Mouse (Mus musculus): ENCODE data around the gene Pde5a. TPM values are rescaled to one million over a fixed set of nuclear protein-coding genes. Genes with fewer than 3 reads are reported as not detected.

The Pde5a gene
- 1.6 and 2.2 TPM in 2 replicates for total RNA-seq (2012; rRNA removed)

GRCm38 (mm10) chr3:122728852-122729600 lies at the start of gene Pde5a:
TSS of gene Pde5a (plus strand) at chr3:122728947.
- Histone ChIP-seq H3K4me3 (ENCODE audit: insufficient read depth in 1 of 2, low read depth in 1 of 2, low read length in 2 of 2, poor library complexity in 1 of 2, severe bottlenecking in 1 of 2) (peak within 1 kb of the TSS; percentile 84 to 85), H3K27ac (ENCODE audit: insufficient read depth, low read depth, low read length, poor library complexity, severe bottlenecking) (no peak within 1 kb of the TSS), H3K36me3 (ENCODE audit: control insufficient read depth, insufficient read depth, low read length, poor library complexity, severe bottlenecking) (no peaks in the 10 kb centered on the region), H3K4me1 (ENCODE audit: control insufficient read depth in 2 of 2, insufficient read depth in 2 of 2, low read length in 2 of 2, poor library complexity in 1 of 2) (no peaks in the 10 kb centered on the region), H3K9me3 (ENCODE audit: control insufficient read depth, insufficient read depth, low read depth, low read length) (no peaks in the 10 kb centered on the region), H3K9ac (ENCODE audit: insufficient read depth, low read depth, low read length, poor library complexity, severe bottlenecking) (peak within 1 kb of the TSS; percentile 82)
- DNase-seq (ENCODE audit: low read depth, low spot score), result peak; percentile 74
- no peak for TF ChIP-seq ZNF384 (IDR thresholded peaks at IDR 0.05; ENCODE audit: low read depth, low read length)
- no peak for TF ChIP-seq ZC3H11A (IDR thresholded peaks at IDR 0.05; ENCODE audit: borderline replicate concordance, low read depth, low read length)
- TF ChIP-seq HCFC1 (IDR thresholded peaks at IDR 0.05; ENCODE audit: borderline replicate concordance, insufficient read depth, low read length), result 0 out of 2 replicates have a peak, but pooled peaks have one; percentile 13
- TF ChIP-seq CHD2 (IDR thresholded peaks at IDR 0.05; ENCODE audit: low read depth, low read length), result no peak
- TF ChIP-seq MAFK (IDR thresholded peaks at IDR 0.05; ENCODE audit: insufficient read depth, low read depth, low read length), result no peak
- in situ Hi-C loops (cut with MboI; ENCODE audit: low sequenced_read_pairs in 2 of 2, unreplicated experiment in 2 of 2), result no loop called here

- TF ChIP-seq MAFK (IDR thresholded peaks at IDR 0.05; ENCODE audit: insufficient read depth, low read depth, low read length) (no peak), CHD2 (IDR thresholded peaks at IDR 0.05; ENCODE audit: low read depth, low read length) (no peak), ZNF384 (IDR thresholded peaks at IDR 0.05; ENCODE audit: low read depth, low read length) (no peak), ZC3H11A (IDR thresholded peaks at IDR 0.05; ENCODE audit: borderline replicate concordance, low read depth, low read length) (no peak), HCFC1 (IDR thresholded peaks at IDR 0.05; ENCODE audit: borderline replicate concordance, insufficient read depth, low read length) (no peak)
- H3K27ac ChIP-seq (ENCODE audit: insufficient read depth, low read depth, low read length, poor library complexity, severe bottlenecking), result no peak overlapping the region; the same call in 1 of the 2 replicates
- H3K9ac ChIP-seq (ENCODE audit: insufficient read depth, low read depth, low read length, poor library complexity, severe bottlenecking), result no peak overlapping the region
- H3K4me3 ChIP-seq (ENCODE audit: insufficient read depth in 1 of 2, low read depth in 1 of 2, low read length in 2 of 2, poor library complexity in 1 of 2, severe bottlenecking in 1 of 2), result no peak overlapping the region
- no peaks in the 10 kb centered on the region for H3K9me3 ChIP-seq (ENCODE audit: control insufficient read depth, insufficient read depth, low read depth, low read length)
- H3K36me3 ChIP-seq (ENCODE audit: control insufficient read depth, insufficient read depth, low read length, poor library complexity, severe bottlenecking), result no peaks in the 10 kb centered on the region
- in situ Hi-C loops (cut with MboI; ENCODE audit: low sequenced_read_pairs in 2 of 2, unreplicated experiment in 2 of 2), result no loop called here
- H3K4me1 ChIP-seq (ENCODE audit: control insufficient read depth in 2 of 2, insufficient read depth in 2 of 2, low read length in 2 of 2, poor library complexity in 1 of 2), result no peaks in the 10 kb centered on the region
- no peak for DNase-seq (ENCODE audit: low read depth, low spot score)
Measured at GRCm38 (mm10) chr3:122680851-122681250, 47.9 kb upstream of the Pde5a start.

- in situ Hi-C loops (cut with MboI; ENCODE audit: low sequenced_read_pairs in 2 of 2, unreplicated experiment in 2 of 2), result no loop called here
- H3K4me1 ChIP-seq (ENCODE audit: control insufficient read depth in 2 of 2, insufficient read depth in 2 of 2, low read length in 2 of 2, poor library complexity in 1 of 2), result no peaks in the 10 kb centered on the region
- H3K4me3 ChIP-seq (ENCODE audit: insufficient read depth in 1 of 2, low read depth in 1 of 2, low read length in 2 of 2, poor library complexity in 1 of 2, severe bottlenecking in 1 of 2), result no peak overlapping the region
- no peak overlapping the region for H3K9ac ChIP-seq (ENCODE audit: insufficient read depth, low read depth, low read length, poor library complexity, severe bottlenecking)
- no peak for DNase-seq (ENCODE audit: low read depth, low spot score)
- no peaks in the 10 kb centered on the region for H3K9me3 ChIP-seq (ENCODE audit: control insufficient read depth, insufficient read depth, low read depth, low read length)
- H3K27ac ChIP-seq (ENCODE audit: insufficient read depth, low read depth, low read length, poor library complexity, severe bottlenecking), result no peak overlapping the region
- no peaks in the 10 kb centered on the region for H3K36me3 ChIP-seq (ENCODE audit: control insufficient read depth, insufficient read depth, low read length, poor library complexity, severe bottlenecking)
- TF ChIP-seq ZC3H11A (IDR thresholded peaks at IDR 0.05; ENCODE audit: borderline replicate concordance, low read depth, low read length) (no peak), HCFC1 (IDR thresholded peaks at IDR 0.05; ENCODE audit: borderline replicate concordance, insufficient read depth, low read length) (no peak), CHD2 (IDR thresholded peaks at IDR 0.05; ENCODE audit: low read depth, low read length) (no peak), MAFK (IDR thresholded peaks at IDR 0.05; ENCODE audit: insufficient read depth, low read depth, low read length) (no peak), ZNF384 (IDR thresholded peaks at IDR 0.05; ENCODE audit: low read depth, low read length) (no peak)
Measured at GRCm38 (mm10) chr3:122682352-122682751, 46.4 kb upstream of the Pde5a start.

- no peak overlapping the region for H3K9ac ChIP-seq (ENCODE audit: insufficient read depth, low read depth, low read length, poor library complexity, severe bottlenecking)
- no peak overlapping the region for H3K27ac ChIP-seq (ENCODE audit: insufficient read depth, low read depth, low read length, poor library complexity, severe bottlenecking)
- H3K4me3 ChIP-seq (ENCODE audit: insufficient read depth in 1 of 2, low read depth in 1 of 2, low read length in 2 of 2, poor library complexity in 1 of 2, severe bottlenecking in 1 of 2), result no peak overlapping the region
- TF ChIP-seq MAFK (IDR thresholded peaks at IDR 0.05; ENCODE audit: insufficient read depth, low read depth, low read length) (no peak), ZNF384 (IDR thresholded peaks at IDR 0.05; ENCODE audit: low read depth, low read length) (no peak), HCFC1 (IDR thresholded peaks at IDR 0.05; ENCODE audit: borderline replicate concordance, insufficient read depth, low read length) (no peak), ZC3H11A (IDR thresholded peaks at IDR 0.05; ENCODE audit: borderline replicate concordance, low read depth, low read length) (no peak)
- no peaks in the 10 kb centered on the region for H3K4me1 ChIP-seq (ENCODE audit: control insufficient read depth in 2 of 2, insufficient read depth in 2 of 2, low read length in 2 of 2, poor library complexity in 1 of 2)
- in situ Hi-C loops (cut with MboI; ENCODE audit: low sequenced_read_pairs in 2 of 2, unreplicated experiment in 2 of 2), result no loop called here
- no peaks in the 10 kb centered on the region for H3K9me3 ChIP-seq (ENCODE audit: control insufficient read depth, insufficient read depth, low read depth, low read length)
- no peaks in the 10 kb centered on the region for H3K36me3 ChIP-seq (ENCODE audit: control insufficient read depth, insufficient read depth, low read length, poor library complexity, severe bottlenecking)
- no peak for DNase-seq (ENCODE audit: low read depth, low spot score)
Measured at GRCm38 (mm10) chr3:122684832-122685231, 43.9 kb upstream of the Pde5a start.

Data from ES-E14 (cell line).